Mouse (Mus musculus): ENCODE results near the gene Arpc1a. TPM values are rescaled to one million over a fixed set of nuclear protein-coding genes. Genes with fewer than 3 reads are reported as not detected.

The Arpc1a gene
- polyA plus RNA-seq, 1 experiment from 2014 or later = 241 TPM

GRCm38 (mm10) chr5:145114071-145114605 lies 30.5 kb downstream of the Arpc1a start, which contains the start of gene Arpc1b:
Gene Arpc1b, plus strand, starts transcription at chr5:145114215.
- Histone ChIP-seq H3K4me3 (ENCODE audit: low read depth, low read length) (peak within 1 kb of the TSS; percentile 40), H3K9ac (ENCODE audit: low read length) (peak within 1 kb of the TSS; percentile 62), H3K4me1 (ENCODE audit: control insufficient read depth, insufficient read depth, low read length) (0 out of 2 replicates have a peak, but pooled peaks cover 2% of the 10 kb centered on the region), H3K4me2 (ENCODE audit: low read length) (peak within 1 kb of the TSS; percentile 60), H3K27me3 (replicated peaks; ENCODE audit: control insufficient read depth, insufficient read depth, low read length) (peaks cover 7% of the 10 kb centered on the region; the same call in 1 of the 2 replicates), H3K36me3 (ENCODE audit: control insufficient read depth, insufficient read depth, low read length) (peaks cover 16% of the 10 kb centered on the region), H3K27ac (ENCODE audit: low read depth, low read length) (no peak within 1 kb of the TSS), H3K9me3 (replicated peaks; ENCODE audit: control insufficient read depth, low read length) (no peaks in the 10 kb centered on the region)
- under 1% methylated on average over 49 of the region's 53 CpGs for WGBS
- DNase-seq (ENCODE audit: low spot score) (peak; percentile 47), ATAC-seq (peak; percentile 66)

GRCm38 (mm10) chr5:145114606-145115473 lies 31.2 kb downstream of the Arpc1a start:
- Histone ChIP-seq H3K27me3 (replicated peaks; ENCODE audit: control insufficient read depth, insufficient read depth, low read length) (peaks cover 7% of the 10 kb centered on the region; the same call in 1 of the 2 replicates), H3K4me3 (ENCODE audit: low read depth, low read length) (peak overlapping the region; percentile 40), H3K27ac (ENCODE audit: low read depth, low read length) (no peak overlapping the region), H3K36me3 (ENCODE audit: control insufficient read depth, insufficient read depth, low read length) (peaks cover 9% of the 10 kb centered on the region), H3K9ac (ENCODE audit: low read length) (peak overlapping the region; percentile 62), H3K4me2 (ENCODE audit: low read length) (peak overlapping the region; percentile 60), H3K4me1 (ENCODE audit: control insufficient read depth, insufficient read depth, low read length) (0 out of 2 replicates have a peak, but pooled peaks cover 2% of the 10 kb centered on the region), H3K9me3 (replicated peaks; ENCODE audit: control insufficient read depth, low read length) (no peaks in the 10 kb centered on the region)
- DNase-seq (ENCODE audit: low spot score) (peak; percentile 46), ATAC-seq (peak; percentile 35)
- WGBS = 18% methylated on average over 40 of the region's 40 CpGs

GRCm38 (mm10) chr5:145115736-145116135 lies 32.1 kb downstream of the Arpc1a start:
- Histone ChIP-seq H3K27me3 (replicated peaks; ENCODE audit: control insufficient read depth, insufficient read depth, low read length) (peaks cover 7% of the 10 kb centered on the region; the same call in 1 of the 2 replicates), H3K9me3 (replicated peaks; ENCODE audit: control insufficient read depth, low read length) (no peaks in the 10 kb centered on the region), H3K4me1 (ENCODE audit: control insufficient read depth, insufficient read depth, low read length) (0 out of 2 replicates have a peak, but pooled peaks cover 2% of the 10 kb centered on the region), H3K27ac (ENCODE audit: low read depth, low read length) (no peak overlapping the region), H3K4me3 (ENCODE audit: low read depth, low read length) (no peak overlapping the region), H3K36me3 (ENCODE audit: control insufficient read depth, insufficient read depth, low read length) (peaks cover under 1% of the 10 kb centered on the region; the same call in 1 of the 2 replicates), H3K9ac (ENCODE audit: low read length) (no peak overlapping the region), H3K4me2 (ENCODE audit: low read length) (no peak overlapping the region)
- 98% methylated on average over 5 of the region's 5 CpGs for WGBS
- DNase-seq (ENCODE audit: low spot score) = no peak
- ATAC-seq = no peak

GRCm38 (mm10) chr5:145116316-145116715 lies 32.7 kb downstream of the Arpc1a start:
- no peaks in the 10 kb centered on the region for H3K9me3 ChIP-seq (replicated peaks; ENCODE audit: control insufficient read depth, low read length)
- H3K27ac ChIP-seq (ENCODE audit: low read depth, low read length) = no peak overlapping the region
- H3K4me3 ChIP-seq (ENCODE audit: low read depth, low read length) = no peak overlapping the region
- no peak overlapping the region for H3K4me2 ChIP-seq (ENCODE audit: low read length)
- 70% methylated on average over 4 of the region's 4 CpGs for WGBS
- H3K4me1 ChIP-seq (ENCODE audit: control insufficient read depth, insufficient read depth, low read length) = 0 out of 2 replicates have a peak, but pooled peaks cover 2% of the 10 kb centered on the region
- H3K27me3 ChIP-seq (replicated peaks; ENCODE audit: control insufficient read depth, insufficient read depth, low read length) = peaks cover 7% of the 10 kb centered on the region; the same call in 1 of the 2 replicates
- no peak overlapping the region for H3K9ac ChIP-seq (ENCODE audit: low read length)
- no peak for ATAC-seq
- H3K36me3 ChIP-seq (ENCODE audit: control insufficient read depth, insufficient read depth, low read length) = no peaks in the 10 kb centered on the region
- DNase-seq (ENCODE audit: low spot score) = peak; percentile 16

GRCm38 (mm10) chr5:145116916-145117315 lies 33.3 kb downstream of the Arpc1a start:
- Histone ChIP-seq H3K27me3 (replicated peaks; ENCODE audit: control insufficient read depth, insufficient read depth, low read length) (peaks cover 7% of the 10 kb centered on the region; the same call in 1 of the 2 replicates), H3K36me3 (ENCODE audit: control insufficient read depth, insufficient read depth, low read length) (no peaks in the 10 kb centered on the region), H3K4me2 (ENCODE audit: low read length) (no peak overlapping the region), H3K27ac (ENCODE audit: low read depth, low read length) (no peak overlapping the region), H3K4me3 (ENCODE audit: low read depth, low read length) (no peak overlapping the region), H3K9ac (ENCODE audit: low read length) (no peak overlapping the region), H3K9me3 (replicated peaks; ENCODE audit: control insufficient read depth, low read length) (no peaks in the 10 kb centered on the region), H3K4me1 (ENCODE audit: control insufficient read depth, insufficient read depth, low read length) (0 out of 2 replicates have a peak, but pooled peaks cover 2% of the 10 kb centered on the region)
- ATAC-seq = no peak
- DNase-seq (ENCODE audit: low spot score) = peak; percentile 39
- WGBS = 41% methylated on average over 10 of the region's 10 CpGs

- Histone ChIP-seq H3K36me3 (ENCODE audit: control insufficient read depth, insufficient read depth, low read length) (no peaks in the 10 kb centered on the region), H3K9ac (ENCODE audit: low read length) (no peak overlapping the region), H3K4me1 (ENCODE audit: control insufficient read depth, insufficient read depth, low read length) (0 out of 2 replicates have a peak, but pooled peaks cover 2% of the 10 kb centered on the region), H3K4me2 (ENCODE audit: low read length) (no peak overlapping the region), H3K4me3 (ENCODE audit: low read depth, low read length) (no peak overlapping the region), H3K9me3 (replicated peaks; ENCODE audit: control insufficient read depth, low read length) (no peaks in the 10 kb centered on the region), H3K27ac (ENCODE audit: low read depth, low read length) (no peak overlapping the region), H3K27me3 (replicated peaks; ENCODE audit: control insufficient read depth, insufficient read depth, low read length) (peaks cover 7% of the 10 kb centered on the region; the same call in 1 of the 2 replicates)
- 69% methylated on average over 6 of the region's 6 CpGs for WGBS
- no peak for DNase-seq (ENCODE audit: low spot score)
- ATAC-seq = no peak
Measured at GRCm38 (mm10) chr5:145118005-145118404, 34.4 kb downstream of the Arpc1a start.

GRCm38 (mm10) chr5:145118461-145118860 lies 34.8 kb downstream of the Arpc1a start:
- Histone ChIP-seq H3K27ac (ENCODE audit: low read depth, low read length) (no peak overlapping the region), H3K27me3 (replicated peaks; ENCODE audit: control insufficient read depth, insufficient read depth, low read length) (peaks cover 7% of the 10 kb centered on the region; the same call in 1 of the 2 replicates), H3K4me2 (ENCODE audit: low read length) (no peak overlapping the region), H3K9me3 (replicated peaks; ENCODE audit: control insufficient read depth, low read length) (no peaks in the 10 kb centered on the region), H3K9ac (ENCODE audit: low read length) (no peak overlapping the region), H3K4me3 (ENCODE audit: low read depth, low read length) (no peak overlapping the region), H3K36me3 (ENCODE audit: control insufficient read depth, insufficient read depth, low read length) (peaks cover 2% of the 10 kb centered on the region; the same call in 1 of the 2 replicates), H3K4me1 (ENCODE audit: control insufficient read depth, insufficient read depth, low read length) (0 out of 2 replicates have a peak, but pooled peaks cover 2% of the 10 kb centered on the region)
- no peak for ATAC-seq
- 91% methylated on average over 5 of the region's 5 CpGs for WGBS
- DNase-seq (ENCODE audit: low spot score) = no peak

GRCm38 (mm10) chr5:145119385-145119784 lies 35.8 kb downstream of the Arpc1a start:
- no peak for ATAC-seq
- Histone ChIP-seq H3K27me3 (replicated peaks; ENCODE audit: control insufficient read depth, insufficient read depth, low read length) (peaks cover 7% of the 10 kb centered on the region; the same call in 1 of the 2 replicates), H3K27ac (ENCODE audit: low read depth, low read length) (no peak overlapping the region), H3K4me3 (ENCODE audit: low read depth, low read length) (no peak overlapping the region), H3K9ac (ENCODE audit: low read length) (no peak overlapping the region), H3K9me3 (replicated peaks; ENCODE audit: control insufficient read depth, low read length) (no peaks in the 10 kb centered on the region), H3K4me2 (ENCODE audit: low read length) (no peak overlapping the region), H3K4me1 (ENCODE audit: control insufficient read depth, insufficient read depth, low read length) (0 out of 2 replicates have a peak, but pooled peaks cover 2% of the 10 kb centered on the region), H3K36me3 (ENCODE audit: control insufficient read depth, insufficient read depth, low read length) (peaks cover 9% of the 10 kb centered on the region; the same call in 1 of the 2 replicates)
- DNase-seq (ENCODE audit: low spot score) = no peak
- 95% methylated on average over 2 of the region's 2 CpGs for WGBS

Measured in forebrain, embryonic 14.5 days (tissue).